Mouse (Mus musculus): Measurements from ENCODE around the gene Palb2.

Palb2 gene

DNA sequence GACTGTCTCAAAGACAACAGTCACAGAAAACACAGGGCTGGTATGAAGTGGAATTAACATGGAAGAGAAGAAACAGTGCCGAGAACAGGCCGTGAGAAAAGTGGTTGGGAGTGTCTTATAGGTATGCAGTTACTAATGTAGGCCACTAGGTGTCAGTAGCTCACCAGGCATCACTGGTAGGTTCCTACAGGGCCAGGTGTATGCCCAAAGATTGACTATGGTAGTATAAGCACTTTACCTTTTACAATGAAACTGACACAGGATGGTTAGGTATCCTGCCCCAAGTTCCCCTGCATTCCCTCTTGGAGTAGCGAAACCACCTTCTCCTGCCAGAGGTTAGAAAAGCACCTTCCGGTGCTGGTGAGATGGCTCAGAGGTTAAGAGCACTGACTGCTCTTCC lies 33.6 kb downstream of the Palb2 start:
- no peak for DNase-seq (ENCODE audit: low spot score)

- DNase-seq (ENCODE audit: low spot score), result no peak
Observed at GRCm38 (mm10) chr7:122098009-122098408, 34.8 kb downstream of the Palb2 start.

- no peak for DNase-seq (ENCODE audit: low spot score)
Observed at GRCm38 (mm10) chr7:122094564-122095330, 38.0 kb downstream of the Palb2 start.

GRCm38 (mm10) chr7:122087195-122087982 lies 45.4 kb downstream of the Palb2 start:
- no peak for DNase-seq (ENCODE audit: low spot score)

GRCm38 (mm10) chr7:122081071-122081470 lies 51.7 kb downstream of the Palb2 start:
- no peak for DNase-seq (ENCODE audit: low spot score)

DNA sequence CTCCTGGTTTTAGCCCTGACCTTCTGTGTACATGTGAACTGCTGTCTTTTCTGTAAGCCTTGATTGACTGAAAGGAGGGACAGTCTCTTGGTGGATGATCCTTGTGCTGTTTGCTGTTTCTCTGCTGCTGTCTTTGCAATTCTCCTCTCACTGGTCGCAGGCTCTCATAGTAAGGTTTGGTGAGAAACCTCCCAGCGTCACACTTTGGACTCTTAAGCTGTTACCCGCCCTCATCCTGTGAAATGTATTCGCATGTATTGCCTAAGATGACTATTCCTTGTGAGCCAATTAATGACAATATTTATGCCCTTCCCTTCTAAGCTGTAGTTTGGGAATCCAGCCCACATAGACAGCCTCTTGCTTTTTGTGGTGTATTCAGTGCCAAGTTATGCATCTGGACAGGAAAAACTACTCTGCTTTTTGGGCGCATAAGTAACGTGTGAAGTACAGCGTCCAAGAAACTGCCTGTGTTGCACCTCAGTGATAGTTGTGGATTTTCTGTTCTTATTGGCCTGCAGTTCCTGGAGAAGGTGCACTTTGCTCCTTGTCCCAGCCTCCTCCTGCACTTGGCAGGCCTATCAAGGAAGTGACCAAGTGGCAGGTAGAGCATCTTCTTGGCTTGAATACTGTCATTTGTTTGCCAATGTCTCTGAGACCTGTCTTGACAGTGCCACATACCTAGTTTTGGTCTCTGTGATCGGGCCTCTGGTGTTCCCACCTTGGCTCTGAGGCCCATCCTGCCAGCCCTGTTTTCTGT lies 52.8 kb downstream of the Palb2 start:
- DNase-seq (ENCODE audit: low spot score), result no peak

DNA sequence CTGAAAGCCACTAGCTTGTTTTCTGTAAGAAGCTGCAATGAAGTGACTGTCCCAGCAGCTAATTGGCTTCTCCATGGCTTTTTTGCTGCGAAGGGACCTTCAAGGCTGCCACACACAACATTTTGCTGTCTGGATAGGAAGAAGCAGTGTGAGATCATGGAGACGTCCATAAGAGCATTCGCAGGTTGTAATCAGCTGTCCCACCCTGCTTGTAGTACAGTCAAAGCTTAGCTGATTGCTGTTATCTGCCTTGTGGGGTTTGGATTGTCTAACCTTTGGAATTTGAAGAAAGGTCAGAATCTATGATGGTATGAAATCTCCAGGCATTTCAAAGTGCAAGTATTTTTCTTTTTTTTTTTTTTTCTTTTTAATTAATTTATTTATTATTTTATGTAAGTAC lies 58.4 kb downstream of the Palb2 start:
- DNase-seq (ENCODE audit: low spot score), result no peak

- no peak for DNase-seq (ENCODE audit: low spot score)
Observed at GRCm38 (mm10) chr7:122067517-122068381, 65.0 kb downstream of the Palb2 start.

- DNase-seq (ENCODE audit: low spot score), result peak; percentile 96
Observed at GRCm38 (mm10) chr7:122066945-122067516, 65.8 kb downstream of the Palb2 start, which contains the start of the genes Ubfd1 and Ears2. TSS of gene Ubfd1 (plus strand) at chr7:122067175. TSS of gene Ears2 (minus strand) at chr7:122067263.

DNA sequence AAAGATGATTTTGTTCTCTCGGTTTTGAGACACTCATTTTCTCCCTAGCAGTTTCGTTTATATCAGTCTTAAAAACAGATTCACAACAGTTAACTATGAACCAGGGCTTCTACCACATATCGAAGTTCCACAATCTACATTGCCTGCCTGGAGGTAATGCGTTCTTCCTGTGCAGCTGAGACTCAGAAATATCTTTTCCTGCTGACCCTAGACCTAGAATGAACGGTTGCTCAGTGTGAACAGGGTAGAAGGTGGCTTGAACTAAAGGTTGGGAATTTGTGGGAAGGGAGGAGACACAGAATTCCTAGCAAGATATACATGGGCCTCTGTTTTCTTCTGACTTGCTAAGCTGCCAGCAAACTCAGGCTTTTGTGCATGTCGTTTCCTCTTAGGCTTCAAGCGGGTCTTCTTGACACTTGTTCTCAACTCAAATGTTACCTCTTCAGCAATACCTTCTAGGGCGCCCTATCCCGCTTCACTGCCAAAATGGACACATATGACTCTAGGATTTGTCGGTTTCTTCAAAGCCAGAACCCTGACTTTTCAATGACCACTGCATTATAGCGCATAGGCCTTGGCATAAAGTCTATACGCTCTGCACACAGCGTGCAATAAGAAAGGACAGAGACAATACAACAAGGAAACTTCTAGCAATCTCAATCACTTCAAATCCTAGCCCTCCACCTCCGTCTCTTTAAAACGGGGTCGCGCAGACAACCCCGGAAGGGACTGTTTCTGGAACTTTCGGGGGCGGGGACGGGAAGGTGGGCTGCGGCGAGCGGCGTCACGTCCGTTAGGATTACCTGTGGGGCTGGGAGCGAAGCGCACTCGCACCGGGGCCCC lies 66.5 kb downstream of the Palb2 start:
- DNase-seq (ENCODE audit: low spot score), result no peak

DNA sequence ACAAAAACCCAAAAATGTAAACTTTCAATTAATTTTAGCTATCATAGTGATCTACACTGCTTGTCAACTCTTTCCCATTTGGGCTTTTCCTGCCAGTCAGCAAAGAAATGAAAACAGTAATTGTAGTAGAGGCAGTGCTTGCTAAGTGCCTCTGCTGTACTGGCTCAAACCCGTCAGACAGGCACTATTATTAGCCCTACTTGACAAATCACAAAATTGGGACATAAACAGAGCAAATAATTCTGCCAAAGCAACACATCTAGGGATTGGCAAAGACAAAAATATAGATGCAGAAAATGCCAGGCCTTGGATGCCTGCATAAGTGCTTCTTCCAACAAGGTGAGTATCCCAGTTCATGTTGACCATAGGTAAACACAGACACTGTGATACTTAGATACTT lies 67.1 kb downstream of the Palb2 start:
- no peak for DNase-seq (ENCODE audit: low spot score)
